Mouse (Mus musculus) left cerebral cortex, postnatal 4 days (tissue): Measurements from ENCODE around the gene Myh9. TPM values are rescaled to one million over a fixed set of nuclear protein-coding genes. Genes with fewer than 3 reads are reported as not detected.
"Not testable (repeated sequence)": the region's sequence is repeated elsewhere in the genome, so short reads cannot be mapped to it uniquely, and the experiment has no call there.

Experiments used
- DNase-seq: peaks from one replicate; pipeline ENCODE4 v3.0.0-alpha.2; 2022
- intact Hi-C: fragments of 180-260 bp; cut with DNase I; formaldehyde crosslinking; loops from one replicate; pipeline ENCODE4 v1.15.1; 2025
- total RNA-seq, 2 experiments: library from RNA; stranded (reverse); gene quantifications; 2 replicates each; pipeline ENCODE4 v1.2.3; 2021

The Myh9 gene
- total RNA-seq, 2 experiments from 2014 or later: 59.5 to 63.4 TPM

DNA sequence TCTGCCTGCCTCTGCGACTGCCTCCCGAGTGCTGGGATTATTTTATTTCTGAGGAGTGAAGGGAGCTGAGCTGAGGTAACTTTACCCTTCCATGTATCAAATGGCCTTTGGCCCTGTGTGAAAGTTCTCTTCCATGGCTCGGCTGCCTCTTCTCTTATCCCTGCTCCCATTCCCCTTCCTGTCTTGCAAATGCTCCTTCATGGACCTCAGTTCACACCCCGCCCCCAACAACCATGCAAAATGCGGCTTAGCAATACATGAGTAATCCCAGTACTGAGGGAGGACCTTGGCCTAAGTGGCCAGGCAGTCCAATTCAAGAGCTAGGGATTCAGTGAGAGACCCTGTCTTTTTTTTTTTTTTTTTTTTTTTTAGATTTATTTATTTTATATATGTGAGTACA, 26.4 kb upstream of the Myh9 start:
- no peak for DNase-seq
- intact Hi-C loops: no loop called here

DNA sequence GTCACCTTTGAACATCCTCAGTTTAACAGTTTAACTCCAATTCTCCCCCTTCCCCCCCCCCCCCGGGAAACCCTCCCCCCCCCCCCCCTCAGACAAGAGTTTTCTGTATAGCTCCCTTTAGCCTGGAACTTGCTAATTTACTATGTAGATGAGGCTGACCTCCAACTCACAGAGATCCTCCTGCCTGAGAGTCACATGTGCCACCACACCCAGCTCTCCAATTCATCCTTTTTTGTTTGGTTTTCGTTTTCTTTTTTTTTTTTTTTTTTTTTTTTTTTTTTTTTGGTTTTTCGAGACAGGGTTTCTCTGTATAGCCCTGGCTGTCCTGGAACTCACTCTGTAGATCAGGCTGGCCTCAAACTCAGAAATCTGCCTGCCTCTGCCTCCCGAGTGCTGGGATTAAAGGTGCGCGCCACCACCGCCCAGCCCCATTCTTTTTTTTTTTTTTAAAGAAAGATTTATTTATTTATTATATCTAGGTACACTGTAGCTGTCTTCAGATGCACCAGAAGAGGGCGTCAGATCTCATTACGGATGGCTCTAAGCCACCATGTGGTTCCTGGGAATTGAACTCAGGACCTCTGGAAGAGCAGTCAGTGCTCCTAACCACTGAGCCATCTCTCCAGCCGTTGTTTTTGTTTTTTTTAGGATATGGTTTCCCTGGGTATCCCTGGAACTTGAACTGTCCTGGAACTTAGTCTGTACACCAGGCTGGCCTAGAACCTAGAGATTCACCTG, 25.4 kb upstream of the Myh9 start:
- intact Hi-C loops, DNase-seq: not testable (repeated sequence)

DNA sequence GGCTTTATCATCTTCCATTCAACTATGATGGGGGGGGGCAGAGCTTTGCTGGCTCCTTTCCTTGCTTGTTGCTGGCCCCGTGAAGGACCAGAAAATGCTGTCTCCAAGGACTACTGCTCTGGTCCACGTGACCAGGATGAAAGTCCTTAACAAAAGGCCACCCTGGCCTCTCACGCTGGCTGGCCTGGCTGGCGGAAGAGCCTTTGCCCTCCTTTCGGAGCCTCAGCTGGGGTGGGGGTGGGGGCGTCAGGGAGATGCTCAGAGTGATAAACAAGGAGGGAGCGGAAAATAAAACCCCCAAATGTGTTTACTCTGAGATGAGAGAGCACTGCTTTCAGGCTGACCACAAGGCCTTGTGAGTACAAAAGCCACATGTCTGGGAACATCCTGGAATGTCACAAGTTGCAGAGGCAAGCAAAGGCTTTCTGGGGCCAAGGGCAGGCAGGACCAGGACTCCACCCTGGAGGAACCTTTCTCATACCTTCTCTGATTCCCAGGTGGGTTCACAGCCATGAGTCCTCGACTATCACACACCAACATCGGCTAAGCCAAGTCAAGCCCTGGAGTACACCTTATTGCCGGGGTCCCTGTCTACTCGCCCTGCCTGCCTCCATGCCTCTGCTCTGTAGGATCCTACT, 24.7 kb upstream of the Myh9 start:
- intact Hi-C loops: no loop called here
- no peak for DNase-seq

DNA sequence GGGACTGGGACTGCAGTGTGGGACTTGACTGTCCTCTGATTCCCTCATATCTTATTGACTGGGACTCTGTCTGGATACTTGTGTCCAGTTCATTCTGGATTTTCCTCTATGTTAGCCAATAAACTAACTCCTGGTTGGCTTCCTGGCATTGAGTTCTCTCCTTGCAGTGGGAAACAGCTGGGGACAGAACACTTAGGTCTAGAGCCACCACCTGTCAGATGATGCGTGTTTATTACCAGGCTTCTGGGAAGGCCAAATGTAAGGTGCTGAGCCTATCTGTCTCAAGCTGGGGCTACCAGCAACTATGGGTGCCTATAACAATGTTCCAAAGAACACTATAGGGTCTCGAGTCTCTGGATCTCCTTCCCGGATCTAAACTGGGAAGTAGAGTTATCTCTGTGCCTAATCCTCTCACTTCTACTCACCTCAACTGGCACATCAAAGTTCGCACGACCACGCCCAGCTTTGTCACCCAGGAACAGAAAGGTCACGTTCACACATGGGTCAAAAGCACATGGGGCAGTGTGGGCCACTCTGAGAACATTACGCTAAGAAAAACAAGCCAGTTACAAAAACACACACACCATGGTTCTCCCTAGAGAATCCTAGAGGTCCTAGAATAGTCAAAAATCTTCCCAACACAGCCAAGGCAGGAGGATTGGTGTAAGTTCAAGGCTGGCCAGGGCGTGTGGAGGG, 22.2 kb upstream of the Myh9 start:
- intact Hi-C loops: no loop called here
- no peak for DNase-seq

DNA sequence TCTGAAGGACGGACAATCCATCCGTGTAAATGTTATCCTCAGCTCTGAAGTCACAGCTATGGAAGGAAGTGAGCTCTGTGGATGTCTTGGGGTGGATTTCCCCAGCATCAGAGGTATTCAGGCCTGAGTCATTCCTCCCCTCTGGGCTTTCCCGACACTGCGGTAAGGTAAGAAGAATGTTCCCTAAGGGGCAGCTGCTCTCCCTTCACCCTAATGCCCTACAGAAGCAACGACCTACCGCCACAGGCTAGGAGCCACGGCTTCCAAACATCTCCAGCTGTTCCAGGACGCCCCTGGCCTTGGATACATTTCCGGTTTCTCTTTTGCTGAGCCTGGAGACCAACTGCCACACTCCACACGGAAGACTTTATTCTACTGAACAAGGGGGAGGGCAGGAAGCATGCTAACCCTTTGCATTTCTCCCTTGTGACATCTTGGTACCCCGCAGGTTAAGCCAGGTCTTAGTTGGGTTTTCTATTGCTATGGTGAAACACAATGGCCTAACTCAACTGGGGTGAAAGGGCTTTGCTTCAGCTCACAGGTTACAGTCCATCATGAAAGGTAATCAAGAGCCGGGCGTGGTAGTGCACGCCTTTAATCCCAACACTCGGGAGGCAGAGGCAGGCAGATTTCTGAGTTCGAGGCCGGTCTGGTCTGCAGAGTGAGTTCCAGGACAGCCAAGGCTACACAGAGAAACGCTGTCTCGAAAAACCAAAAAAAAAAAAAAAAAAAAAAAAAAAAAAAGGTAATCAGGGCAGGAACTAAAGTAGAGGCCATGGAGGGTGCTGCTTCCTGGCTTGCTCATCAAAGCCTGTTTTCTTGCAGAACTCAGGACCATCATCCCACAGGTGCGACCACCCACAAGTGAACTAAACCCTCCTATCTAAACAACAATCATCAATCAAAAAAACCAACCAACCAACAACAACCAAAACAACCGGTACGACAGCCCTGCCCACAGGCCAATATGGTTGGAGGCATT, 21.3 kb upstream of the Myh9 start:
- no peak for DNase-seq
- intact Hi-C loops: no loop called here

DNA sequence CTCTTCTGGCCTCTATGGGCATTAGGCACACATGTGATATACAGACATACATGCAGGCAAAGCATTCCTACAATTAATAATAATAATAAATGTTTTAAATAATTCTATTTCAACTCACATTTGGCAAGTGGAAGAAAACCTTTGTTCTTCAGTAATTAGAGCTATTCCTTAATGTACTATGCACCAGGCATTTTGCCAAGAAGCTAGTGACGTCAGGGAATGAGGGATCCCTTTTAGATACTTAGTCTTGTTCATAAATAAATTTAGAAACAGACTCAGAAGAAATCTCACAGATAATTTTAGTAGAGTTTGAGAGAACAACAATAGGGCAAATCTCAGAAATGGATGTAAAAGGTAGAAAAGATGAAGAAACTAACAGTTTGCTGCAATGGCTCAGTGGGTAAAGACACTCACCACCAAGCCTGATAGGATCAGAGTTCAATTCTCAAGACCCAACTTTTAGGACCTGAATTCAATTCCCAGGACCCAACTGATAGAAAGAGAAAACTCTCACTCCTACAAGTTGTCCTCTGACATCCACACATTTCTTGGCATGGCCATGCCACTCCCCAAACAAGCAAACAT, 18.2 kb upstream of the Myh9 start:
- no peak for DNase-seq
- intact Hi-C loops: no loop called here

DNA sequence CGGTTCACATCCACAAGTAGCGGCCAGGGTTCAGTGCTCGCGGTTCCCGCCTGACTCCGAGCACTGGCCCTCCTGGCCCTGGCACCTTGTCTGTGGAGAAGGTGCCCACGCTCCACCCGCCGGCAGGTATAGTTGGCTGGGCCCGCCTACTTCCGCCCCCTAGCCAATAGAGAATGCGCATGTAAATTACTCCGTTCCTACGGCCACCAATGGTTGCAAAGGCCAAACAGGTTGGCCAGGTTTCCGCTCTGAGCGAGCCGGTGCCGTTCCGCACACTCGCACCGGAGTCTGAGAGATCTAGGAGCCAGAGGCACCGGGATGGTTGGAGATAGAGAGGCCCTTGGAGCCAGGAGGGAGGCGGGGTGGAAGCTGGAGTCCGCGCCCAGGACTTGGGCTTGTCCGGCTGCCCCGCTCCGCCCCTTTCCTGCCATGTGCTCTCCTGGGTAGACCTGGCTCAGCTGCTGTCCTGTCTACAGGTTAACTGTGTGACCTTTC, 15.7 kb upstream of the Myh9 start:
- intact Hi-C loops: no loop called here
- DNase-seq: peak; percentile 55

DNA sequence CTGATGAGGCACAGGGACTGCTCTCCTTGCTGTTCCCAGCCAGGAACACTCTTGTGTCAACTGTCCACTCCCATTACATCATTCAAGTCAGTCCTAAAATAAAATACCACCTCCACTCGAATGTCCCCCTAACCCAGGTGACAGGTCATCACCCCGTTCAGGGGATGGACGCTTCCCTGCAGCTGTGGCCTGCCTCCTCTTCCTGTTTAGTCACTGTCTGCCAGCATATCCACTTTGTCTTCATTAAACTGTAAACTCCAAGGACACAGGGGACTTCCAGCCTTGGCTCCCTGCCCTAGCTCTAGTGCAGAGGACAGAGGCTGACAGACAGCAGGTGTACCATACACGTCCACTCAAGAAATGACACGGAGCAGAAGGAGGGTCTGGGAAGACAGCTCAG, 14.6 kb upstream of the Myh9 start:
- DNase-seq: peak; percentile 26
- intact Hi-C loops: no loop called here

DNA sequence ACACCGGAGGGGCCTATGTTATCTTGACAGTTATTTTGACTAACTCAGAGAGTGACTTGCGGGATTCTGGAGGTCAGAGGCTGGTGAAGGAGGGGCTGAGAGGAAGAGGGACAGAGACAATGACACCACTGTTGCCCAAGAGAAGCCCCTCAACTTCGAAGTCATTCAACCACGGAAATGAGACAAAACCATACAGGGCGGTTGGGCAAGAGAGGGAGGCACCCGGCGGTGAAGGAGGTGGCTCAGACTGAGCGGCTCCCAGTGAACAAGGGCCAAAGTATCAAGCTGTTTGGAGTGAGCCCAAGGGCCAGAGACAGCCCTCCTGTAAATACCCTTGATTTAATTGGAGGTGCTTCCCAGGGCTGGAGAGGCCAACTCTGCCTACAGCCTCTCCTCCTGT, 13.3 kb upstream of the Myh9 start:
- intact Hi-C loops: no loop called here
- DNase-seq: no peak

DNA sequence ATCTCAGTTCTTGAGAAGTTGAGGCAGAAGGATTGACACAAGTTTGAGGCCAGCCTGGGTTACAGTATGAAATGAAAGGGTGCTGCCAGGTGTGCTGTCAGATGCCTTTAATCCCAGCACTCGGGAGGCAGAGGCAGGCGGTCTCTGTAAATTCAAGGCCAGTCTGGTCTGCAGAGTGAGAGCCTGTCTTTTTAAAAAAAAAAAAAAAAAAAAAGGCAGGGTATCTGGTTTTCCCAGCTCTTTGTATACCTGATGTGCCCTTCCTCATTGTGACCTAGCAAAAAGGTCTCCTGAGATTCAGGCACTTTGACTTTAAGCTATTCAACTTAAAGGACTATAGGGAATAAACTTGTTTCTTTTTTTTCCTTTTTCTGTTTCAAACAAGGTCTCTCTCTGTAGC, 10.0 kb upstream of the Myh9 start:
- DNase-seq: no peak
- intact Hi-C loops: no loop called here

DNA sequence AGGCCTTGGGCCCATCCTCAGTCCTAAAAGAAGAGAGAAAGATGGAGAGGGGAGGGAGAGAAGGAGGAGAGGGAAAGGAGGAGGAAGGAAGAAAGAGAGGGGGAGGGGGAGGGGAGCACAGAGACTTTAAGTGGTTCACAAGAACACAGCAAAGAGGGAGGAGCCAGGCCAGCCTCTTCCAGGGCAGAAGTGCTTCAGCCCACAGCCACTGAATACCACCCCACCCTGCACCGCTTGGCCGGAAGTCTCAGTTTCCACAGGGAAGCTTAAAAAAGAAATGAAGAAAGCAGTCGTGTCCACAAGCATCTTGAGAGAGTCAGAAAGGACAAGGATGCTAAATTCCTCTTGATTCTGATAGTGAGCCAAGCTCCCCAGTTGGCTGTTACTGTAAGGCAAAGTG, 9.2 kb upstream of the Myh9 start:
- intact Hi-C loops: no loop called here
- no peak for DNase-seq

DNA sequence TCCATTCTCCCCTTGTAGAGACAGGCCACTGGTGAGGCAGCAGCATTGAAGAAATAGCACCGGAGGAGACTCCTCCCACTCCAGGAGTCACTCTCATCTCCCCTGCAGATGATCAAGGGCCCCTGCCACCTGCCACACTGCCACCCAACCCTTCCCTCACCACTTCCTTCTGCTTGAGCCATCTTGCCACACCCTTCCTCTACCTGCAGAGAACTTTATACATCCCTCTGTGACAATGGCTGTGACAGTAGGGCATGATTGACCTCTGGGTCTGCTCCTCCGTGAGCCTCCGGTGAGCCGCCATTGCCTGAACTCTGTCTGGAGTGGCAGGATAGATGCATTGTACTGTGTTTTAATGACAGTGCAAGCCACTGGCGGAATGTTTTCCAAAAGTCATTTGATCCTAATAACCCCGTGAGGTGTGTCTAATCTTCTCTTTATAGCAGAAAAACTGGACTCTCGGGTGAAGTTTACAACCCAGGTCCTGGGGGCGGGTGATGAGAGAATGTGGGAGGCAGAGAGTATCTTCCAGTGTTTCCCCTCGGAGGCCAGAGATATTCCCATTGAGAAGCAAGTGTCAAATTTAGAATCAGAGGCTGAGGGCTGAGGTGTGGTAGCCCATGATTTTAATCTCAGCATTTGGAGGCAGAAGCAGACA, 7.7 kb upstream of the Myh9 start:
- no peak for DNase-seq
- intact Hi-C loops: no loop called here

DNA sequence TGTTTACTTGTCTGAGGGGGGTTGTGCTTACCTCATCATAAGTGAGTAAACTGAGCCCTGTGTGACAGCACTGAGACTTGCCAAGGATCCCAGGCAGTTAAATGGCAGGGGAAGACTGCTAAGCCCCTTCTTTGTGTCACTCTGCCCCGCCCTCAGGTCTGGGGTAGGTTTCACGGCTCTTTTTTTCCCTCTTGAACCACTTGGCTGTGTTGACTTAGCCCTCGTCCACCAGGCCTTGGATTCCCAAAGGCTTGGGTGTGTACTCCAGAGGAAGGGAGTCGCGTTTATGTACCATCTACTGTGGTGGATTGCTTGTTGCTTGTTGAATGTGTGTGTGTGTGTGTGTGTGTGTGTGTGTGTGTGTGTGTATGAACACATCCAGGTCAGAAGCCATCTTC, 7.1 kb upstream of the Myh9 start:
- no peak for DNase-seq
- intact Hi-C loops: no loop called here

DNA sequence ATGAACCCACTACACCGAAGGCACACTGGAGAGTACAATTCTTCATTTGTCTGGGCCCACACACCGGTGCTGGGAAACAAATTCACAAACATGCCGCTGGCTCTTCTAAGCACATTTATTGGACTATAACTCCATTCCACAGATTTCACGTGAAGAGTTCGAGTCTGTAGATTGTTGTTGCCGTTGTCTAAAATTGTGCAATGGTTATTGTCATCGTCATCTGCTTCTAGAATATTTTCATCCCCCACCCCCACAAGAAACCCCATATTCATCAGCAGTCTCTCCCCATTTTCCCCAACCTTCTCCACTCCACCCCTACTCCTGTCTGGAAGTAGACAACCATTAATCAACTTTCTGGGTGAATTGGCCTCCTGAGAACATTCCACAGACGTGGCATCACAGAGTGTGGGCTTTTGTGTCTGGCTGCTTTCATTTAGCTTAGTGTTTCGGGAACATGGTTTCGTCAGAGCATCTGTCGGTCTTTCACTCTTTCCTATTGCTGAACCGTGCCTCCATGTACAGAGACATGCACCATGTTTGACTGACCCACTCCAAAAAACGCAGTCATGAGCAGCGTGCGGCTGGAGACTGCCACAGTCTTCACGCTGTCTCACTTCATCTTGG, 6.6 kb upstream of the Myh9 start:
- DNase-seq: no peak
- intact Hi-C loops: no loop called here

DNA sequence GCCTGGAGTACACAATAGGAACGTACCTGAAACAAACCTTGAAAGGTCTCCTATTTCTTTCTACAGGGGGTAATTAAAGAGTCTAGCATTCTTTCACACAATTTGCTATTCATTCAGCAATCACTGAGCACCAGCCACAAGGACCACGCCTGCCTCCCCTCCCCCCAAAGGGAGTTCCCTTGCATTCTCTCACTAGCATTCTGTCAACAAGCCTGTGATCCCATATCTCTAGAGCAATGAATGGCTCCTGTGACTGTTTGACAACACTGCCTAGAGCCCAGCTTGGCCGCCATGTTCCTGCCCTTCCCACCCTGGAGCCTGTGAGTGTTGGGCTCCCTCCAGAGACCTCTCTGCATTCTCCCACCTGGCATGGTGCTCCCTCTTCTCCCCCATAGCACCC, 5.9 kb upstream of the Myh9 start:
- no peak for DNase-seq
- intact Hi-C loops: no loop called here

DNA sequence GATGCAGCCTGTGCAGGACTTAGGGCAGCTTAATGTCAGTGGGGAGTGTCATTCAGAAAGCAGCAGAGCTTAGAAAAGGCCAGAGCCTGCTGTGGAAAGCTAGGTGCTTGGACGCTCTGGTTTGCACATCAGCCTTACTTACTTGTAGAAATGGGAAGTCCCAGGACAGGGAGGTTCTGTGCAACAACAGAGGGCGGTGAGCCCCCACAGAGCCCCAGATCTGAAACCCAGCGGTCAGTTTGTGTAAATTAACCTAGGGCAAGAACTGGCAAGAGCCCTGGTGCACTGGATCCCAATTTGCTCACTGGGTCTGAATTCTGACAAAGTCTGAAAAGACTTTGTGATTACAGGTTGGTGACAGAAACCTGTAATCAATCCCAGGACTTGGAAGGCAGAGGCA, 5.1 kb upstream of the Myh9 start:
- intact Hi-C loops: no loop called here
- no peak for DNase-seq

DNA sequence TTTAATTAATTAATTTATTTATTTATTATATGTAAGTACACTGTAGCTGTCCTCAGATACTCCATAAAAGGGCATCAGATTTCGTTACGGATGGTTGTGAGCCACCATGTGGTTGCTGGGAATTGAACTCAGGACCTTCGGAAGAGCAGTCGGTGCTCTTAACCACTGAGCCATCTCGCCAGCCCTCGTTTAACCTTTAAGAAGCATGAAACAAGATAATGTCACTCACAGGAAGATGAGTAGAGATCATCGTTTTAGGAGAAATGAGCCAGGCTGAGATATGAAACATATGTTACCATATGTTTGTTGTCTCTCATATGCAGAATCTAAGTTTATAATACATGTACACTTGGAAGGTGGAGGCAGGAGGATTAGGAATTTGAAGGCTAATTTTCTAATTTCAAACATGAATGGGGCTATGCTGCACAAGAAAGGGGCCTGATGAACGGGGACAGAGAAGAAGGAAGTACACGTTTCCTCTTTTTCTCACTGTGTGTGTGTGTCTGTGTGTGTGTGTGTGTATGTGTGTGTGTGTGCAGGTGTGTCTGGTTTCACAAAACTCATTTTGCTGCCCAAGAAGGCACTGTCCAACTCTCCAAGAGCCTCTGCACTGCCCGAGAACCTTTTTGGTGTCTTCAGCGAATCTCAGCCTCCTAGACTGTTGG, 4.1 kb upstream of the Myh9 start:
- intact Hi-C loops, DNase-seq: not testable (repeated sequence)

DNA sequence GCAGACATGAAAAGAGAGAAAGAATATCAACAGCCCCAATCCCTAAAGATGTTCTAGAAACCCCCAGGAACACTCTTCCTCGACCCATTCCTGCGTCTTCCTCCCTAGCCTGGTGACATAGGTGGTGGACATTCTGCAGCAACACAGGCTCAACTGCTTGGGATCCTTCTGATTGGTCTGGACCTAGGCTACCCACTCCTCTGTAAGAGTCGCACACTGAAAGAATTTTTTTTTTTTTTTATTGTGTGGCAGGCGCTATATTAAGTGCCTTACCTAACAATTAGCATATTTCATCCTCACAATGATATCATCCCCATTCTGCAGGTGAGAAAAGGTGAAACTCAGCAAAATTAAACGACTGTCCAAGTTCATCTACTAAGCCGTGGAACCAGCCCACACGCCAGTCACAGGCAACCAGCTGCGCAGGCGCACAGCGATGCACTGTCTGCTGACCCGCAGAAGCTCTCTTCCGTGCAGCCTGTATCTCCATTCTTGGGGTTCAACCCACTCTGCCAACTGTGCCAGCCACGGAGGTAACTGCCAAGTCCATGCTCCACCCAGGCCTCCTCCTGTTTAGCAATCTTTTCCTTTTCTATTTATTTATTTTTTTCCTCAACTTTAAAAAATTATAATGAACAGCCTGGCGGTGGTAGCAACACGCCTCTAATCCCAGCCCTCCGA, 3.1 kb upstream of the Myh9 start:
- intact Hi-C loops: no loop called here
- DNase-seq: no peak
